ENCODE assay signal across 33 mouse cellular contexts in the genomic region with DNA sequence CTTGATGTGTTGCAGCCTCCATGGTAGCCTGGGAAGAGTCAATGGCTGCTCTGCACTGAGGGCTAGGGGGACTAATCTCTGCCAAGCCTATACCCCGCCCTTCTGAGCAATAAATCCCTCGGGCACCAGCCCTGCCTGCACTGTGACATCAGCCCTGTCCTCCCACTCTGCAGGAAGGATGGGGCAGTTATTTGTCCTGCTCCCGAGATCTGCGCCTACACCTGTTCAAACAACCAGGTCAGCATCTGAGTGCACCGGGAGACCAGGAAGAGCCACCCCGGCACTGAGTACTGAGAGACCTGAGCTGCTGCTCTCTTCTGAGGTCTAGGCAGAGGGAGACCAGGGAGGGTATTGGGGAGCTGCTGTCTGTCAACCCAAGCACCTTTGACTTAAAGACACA. TPM values are rescaled to one million over a fixed set of nuclear protein-coding genes. Genes with fewer than 3 reads are reported as not detected.
DNase-seq lines count a peak whose midpoint lies in the region; ATAC-seq and TF ChIP-seq lines count a peak whose summit lies in the region.
"Had no signal": no experiment of that assay in that cellular context is flagged by ENCODE, and none has a peak within 500 bp of the region (broad histone marks: within the 10 kb centered on the region; RNA-seq: fewer than 3 reads in every experiment).

No protein-coding gene starts in this region.

- no peaks in the 10 kb centered on the region for H3K27me3 ChIP-seq in neural tube, embryonic 13.5 days
- H3K27me3 ChIP-seq in intestine, embryonic 15.5 days (replicated peaks): no peaks in the 10 kb centered on the region
- H3K27me3 ChIP-seq in limb, embryonic 14.5 days (ENCODE audit: control insufficient read depth, insufficient read depth, low read length): no peaks in the 10 kb centered on the region
- H3K27me3 ChIP-seq: embryonic facial prominence, embryonic 15.5 days; forebrain, embryonic 13.5 days; heart, embryonic 15.5 days; limb, embryonic 13.5 days; midbrain, embryonic 15.5 days had no signal

- no peak for TF ChIP-seq CTCF in gastrocnemius, adult 2 months (IDR thresholded peaks at IDR 0.05)

- peak overlapping the region; percentile 8; the same call in 1 of the 2 replicates for H3K9ac ChIP-seq in neural tube, embryonic 13.5 days
- H3K9ac ChIP-seq in intestine, embryonic 15.5 days: peak overlapping the region; percentile 30; the same call in 1 of the 2 replicates
- 0 out of 2 replicates have a peak overlapping the region, but pooled peaks have one; percentile 12 for H3K9ac ChIP-seq in limb, embryonic 14.5 days (ENCODE audit: low read depth, low read length, severe bottlenecking)
- H3K9ac ChIP-seq: embryonic facial prominence, embryonic 15.5 days; forebrain, embryonic 13.5 days; heart, embryonic 15.5 days; liver, embryonic 14.5 days; midbrain, embryonic 15.5 days had no signal

- 80% methylated on average over 6 of the region's 6 CpGs for WGBS in neural tube, embryonic 13.5 days
- WGBS in intestine, embryonic 15.5 days: 64% methylated on average over 6 of the region's 6 CpGs
- 78% methylated on average over 6 of the region's 6 CpGs for WGBS in limb, embryonic 14.5 days

- no peaks in the 10 kb centered on the region for H3K9me3 ChIP-seq in neural tube, embryonic 13.5 days
- H3K9me3 ChIP-seq in intestine, embryonic 15.5 days: no peaks in the 10 kb centered on the region
- H3K9me3 ChIP-seq in limb, embryonic 14.5 days (ENCODE audit: control insufficient read depth, low read length): no peaks in the 10 kb centered on the region
- H3K9me3 ChIP-seq: embryonic facial prominence, embryonic 10.5 days; embryonic facial prominence, embryonic 15.5 days; forebrain, embryonic 13.5 days; heart, embryonic 10.5 days; heart, embryonic 15.5 days; limb, embryonic 13.5 days; midbrain, embryonic 15.5 days had no signal

- H3K4me1 ChIP-seq in neural tube, embryonic 13.5 days (replicated peaks): peaks cover 36% of the 10 kb centered on the region
- peaks cover 15% of the 10 kb centered on the region; the same call in 1 of the 2 replicates for H3K4me1 ChIP-seq in intestine, embryonic 15.5 days (replicated peaks)
- H3K4me1 ChIP-seq in limb, embryonic 14.5 days (ENCODE audit: control insufficient read depth, insufficient read depth, low read length): peaks cover 5% of the 10 kb centered on the region; the same call in 1 of the 2 replicates

- H3K36me3 ChIP-seq in neural tube, embryonic 13.5 days: peaks cover 42% of the 10 kb centered on the region
- peaks cover 6% of the 10 kb centered on the region for H3K36me3 ChIP-seq in intestine, embryonic 15.5 days
- peaks cover 29% of the 10 kb centered on the region for H3K36me3 ChIP-seq in limb, embryonic 14.5 days (ENCODE audit: control insufficient read depth, insufficient read depth, low read length)

- intact Hi-C loops in gastrocnemius, adult 2 months (cut with DNase I): loop anchor here (5.0 kb wide), 1 partner anchor 105 kb away; no protein-coding TSS in a partner anchor

- no peak overlapping the region for H3K4me2 ChIP-seq in neural tube, embryonic 13.5 days
- H3K4me2 ChIP-seq in intestine, embryonic 15.5 days (replicated peaks): no peak overlapping the region; the same call in 1 of the 2 replicates
- no peak overlapping the region for H3K4me2 ChIP-seq in limb, embryonic 14.5 days (replicated peaks; ENCODE audit: low read depth, low read length, severe bottlenecking)
- H3K4me2 ChIP-seq: embryonic facial prominence, embryonic 15.5 days; forebrain, embryonic 13.5 days; heart, embryonic 15.5 days; limb, embryonic 13.5 days; midbrain, embryonic 15.5 days had no signal

- no peak for ATAC-seq in neural tube, embryonic 13.5 days (ENCODE audit: low read depth)
- peak; percentile 11; the same call in 1 of the 2 replicates for ATAC-seq in intestine, embryonic 15.5 days
- no peak for ATAC-seq in limb, embryonic 14.5 days (ENCODE audit: low FRiP score, low read depth)
- ATAC-seq: activated CD4-positive, CD25-positive, alpha-beta regulatory T cell, adult 4 months; forebrain, embryonic 13.5 days; midbrain, embryonic 15.5 days had no signal

- H3K27ac ChIP-seq in neural tube, embryonic 13.5 days (replicated peaks): no peak overlapping the region
- H3K27ac ChIP-seq in intestine, embryonic 15.5 days: no peak overlapping the region
- H3K27ac ChIP-seq in limb, embryonic 14.5 days (replicated peaks; ENCODE audit: low read depth, low read length): no peak overlapping the region
- no peak overlapping the region for H3K27ac ChIP-seq in gastrocnemius, adult 2 months
- H3K27ac ChIP-seq: embryonic facial prominence, embryonic 10.5 days; embryonic facial prominence, embryonic 15.5 days; forebrain, embryonic 13.5 days; heart, embryonic 10.5 days; heart, embryonic 15.5 days; kidney, postnatal 0 days; limb, embryonic 13.5 days; liver, embryonic 14.5 days; macrophage; midbrain, embryonic 15.5 days had no signal

- no peak for TF ChIP-seq POLR2A in limb, embryonic 14.5 days (IDR thresholded peaks at IDR 0.05; ENCODE audit: borderline replicate concordance, extremely low read depth, insufficient read depth, insufficient read length)

- no peak for DNase-seq in neural tube, embryonic 10.5 days (ENCODE audit: extremely low spot score, low spot score)
- no peak for DNase-seq in limb, embryonic 14.5 days (ENCODE audit: low spot score)
- no peak for DNase-seq in layer of hippocampus, postnatal 25 days (ENCODE audit: extremely low spot score in 1 of 2, low spot score in 1 of 2)
- DNase-seq in gastrocnemius, adult 2 months: no peak
- DNase-seq: adrenal gland, adult 2 months; adrenal gland, postnatal 36 days; B cell, adult 2 months; cerebellum, adult 2 months; cerebellum, postnatal 25 days; gastrocnemius, postnatal 25 days; heart, adult 11 months; kidney, adult 2 months; kidney, postnatal 4 days; layer of hippocampus, postnatal 36 days; lung, adult 2 months; lung, postnatal 10 days; right cerebral cortex, postnatal 25 days; spleen, adult 18-20 months had no signal

- H3K4me3 ChIP-seq in neural tube, embryonic 13.5 days: no peak overlapping the region
- H3K4me3 ChIP-seq in intestine, embryonic 15.5 days (replicated peaks): no peak overlapping the region
- H3K4me3 ChIP-seq in limb, embryonic 14.5 days (replicated peaks; ENCODE audit: low read length): no peak overlapping the region
- H3K4me3 ChIP-seq in gastrocnemius, adult 2 months: no peak overlapping the region
- H3K4me3 ChIP-seq: embryonic facial prominence, embryonic 10.5 days; embryonic facial prominence, embryonic 15.5 days; forebrain, embryonic 13.5 days; heart, embryonic 10.5 days; heart, embryonic 15.5 days; limb, embryonic 13.5 days; midbrain, embryonic 15.5 days had no signal

RNA-seq across cellular contexts. Expression of a gene that starts 4.3 kb away (rescaled TPM):
- polyA plus RNA-seq in neural tube, embryonic 13.5 days (2015; fragmentation: Nextera tagmentation; extraction: Ambion mirVana): 179 and 191 TPM in 2 replicates
- 109 and 126 TPM in 2 replicates for polyA plus RNA-seq in intestine, embryonic 15.5 days (2015; fragmentation: Nextera tagmentation; extraction: Ambion mirVana)
- 101 and 102 TPM in 2 replicates for polyA plus RNA-seq in limb, embryonic 14.5 days (2012; rRNA removed)
- polyA plus RNA-seq in limb, embryonic 14.5 days (2014; fragmentation: Nextera tagmentation; extraction: Ambion mirVana): 126 and 129 TPM in 2 replicates
- 100 to 1,000 TPM; 138 to 146 TPM for total RNA-seq in layer of hippocampus, postnatal 25 days (2021)
- 10 to 100 TPM; 25.4 to 28.7 TPM for total RNA-seq in gastrocnemius, adult 2 months (2021)

RNA-seq across cellular contexts. Expression of a gene that starts 4.7 kb away (rescaled TPM):
- 0.17 TPM in 1 of 2 replicates, not detected in the other for polyA plus RNA-seq in neural tube, embryonic 13.5 days (2015; fragmentation: Nextera tagmentation; extraction: Ambion mirVana)
- polyA plus RNA-seq in intestine, embryonic 15.5 days (2015; fragmentation: Nextera tagmentation; extraction: Ambion mirVana): 1.1 and 1.3 TPM in 2 replicates
- polyA plus RNA-seq in limb, embryonic 14.5 days (2012; rRNA removed): 0.78 and 1.2 TPM in 2 replicates
- 0.36 and 0.70 TPM in 2 replicates for polyA plus RNA-seq in limb, embryonic 14.5 days (2014; fragmentation: Nextera tagmentation; extraction: Ambion mirVana)
- total RNA-seq in layer of hippocampus, postnatal 25 days (2021): 10 to 100 TPM; 20.7 to 23.4 TPM
- under 1 TPM; 0.10 to 0.20 TPM for total RNA-seq in gastrocnemius, adult 2 months (2021)
- polyA plus RNA-seq: activated CD4-positive, CD25-positive, alpha-beta regulatory T cell, adult 4 months; forebrain, embryonic 13.5 days; heart, embryonic 10.5 days; hindbrain, embryonic 11.5 days; macrophage; neural tube, embryonic 11.5 days had no signal

RNA-seq across cellular contexts. Expression of a gene that starts 14.6 kb away (rescaled TPM):
- polyA plus RNA-seq in neural tube, embryonic 13.5 days (2015; fragmentation: Nextera tagmentation; extraction: Ambion mirVana): 89.9 and 95.6 TPM in 2 replicates
- polyA plus RNA-seq in intestine, embryonic 15.5 days (2015; fragmentation: Nextera tagmentation; extraction: Ambion mirVana): 101 and 103 TPM in 2 replicates
- 38.8 and 51.1 TPM in 2 replicates for polyA plus RNA-seq in limb, embryonic 14.5 days (2012; rRNA removed)
- 81.0 and 85.2 TPM in 2 replicates for polyA plus RNA-seq in limb, embryonic 14.5 days (2014; fragmentation: Nextera tagmentation; extraction: Ambion mirVana)
- 10 to 100 TPM; 35.7 to 40.0 TPM for total RNA-seq in layer of hippocampus, postnatal 25 days (2021)
- 10 to 100 TPM; 49.7 to 71.0 TPM for total RNA-seq in gastrocnemius, adult 2 months (2021)

RNA-seq across cellular contexts. Expression of a gene that starts 20.4 kb away (rescaled TPM):
- polyA plus RNA-seq in neural tube, embryonic 13.5 days (2015; fragmentation: Nextera tagmentation; extraction: Ambion mirVana): 26.3 and 28.8 TPM in 2 replicates
- 29.1 and 30.2 TPM in 2 replicates for polyA plus RNA-seq in intestine, embryonic 15.5 days (2015; fragmentation: Nextera tagmentation; extraction: Ambion mirVana)
- polyA plus RNA-seq in limb, embryonic 14.5 days (2012; rRNA removed): 32.4 and 37.5 TPM in 2 replicates
- 28.9 and 30.0 TPM in 2 replicates for polyA plus RNA-seq in limb, embryonic 14.5 days (2014; fragmentation: Nextera tagmentation; extraction: Ambion mirVana)
- 10 to 100 TPM; 22.5 to 24.3 TPM for total RNA-seq in layer of hippocampus, postnatal 25 days (2021)
- total RNA-seq in gastrocnemius, adult 2 months (2021): 1 to 10 TPM; 2.6 to 3.0 TPM

RNA-seq across cellular contexts. Expression of a gene that starts 24.2 kb away (rescaled TPM):
- 6.0 and 6.3 TPM in 2 replicates for polyA plus RNA-seq in neural tube, embryonic 13.5 days (2015; fragmentation: Nextera tagmentation; extraction: Ambion mirVana)
- polyA plus RNA-seq in intestine, embryonic 15.5 days (2015; fragmentation: Nextera tagmentation; extraction: Ambion mirVana): 6.6 and 8.0 TPM in 2 replicates
- 4.0 TPM in 2 replicates for polyA plus RNA-seq in limb, embryonic 14.5 days (2012; rRNA removed)
- 1.8 and 2.4 TPM in 2 replicates for polyA plus RNA-seq in limb, embryonic 14.5 days (2014; fragmentation: Nextera tagmentation; extraction: Ambion mirVana)
- total RNA-seq in layer of hippocampus, postnatal 25 days (2021): 1 to 10 TPM; 7.8 to 9.4 TPM
- 1 to 10 TPM; 6.7 to 9.3 TPM for total RNA-seq in gastrocnemius, adult 2 months (2021)
